Mouse (Mus musculus) small intestine, adult 2 months (tissue): ENCODE results near the gene Stim2.

Experiments
- CTCF ChIP-seq: fragments of 200-500 bp; IDR thresholded peaks from 2 replicates; pipeline ENCODE4 v1.5.1; 2012; ENCODE audit warnings: low read depth, mild to moderate bottlenecking, control low read depth, inconsistent platforms, low read length, moderate library complexity, mixed read lengths; ENCODE audit not compliant: insufficient replicate concordance, insufficient read length; ENCODE audit errors: extremely low read depth
- POLR2A ChIP-seq: fragments of 200-500 bp; IDR thresholded peaks from 2 replicates; pipeline ENCODE4 v1.6.1; 2012; ENCODE audit warnings: low read depth, mild to moderate bottlenecking, control low read depth, inconsistent platforms, low read length, moderate library complexity

- TF ChIP-seq POLR2A (no peak), CTCF (no peak)
Measured at GRCm38 (mm10) chr5:53950189-53950588, 48.1 kb upstream of the Stim2 start.
